Comparison of ENCODE assay signal across 22 mouse cellular contexts in the genomic region with DNA sequence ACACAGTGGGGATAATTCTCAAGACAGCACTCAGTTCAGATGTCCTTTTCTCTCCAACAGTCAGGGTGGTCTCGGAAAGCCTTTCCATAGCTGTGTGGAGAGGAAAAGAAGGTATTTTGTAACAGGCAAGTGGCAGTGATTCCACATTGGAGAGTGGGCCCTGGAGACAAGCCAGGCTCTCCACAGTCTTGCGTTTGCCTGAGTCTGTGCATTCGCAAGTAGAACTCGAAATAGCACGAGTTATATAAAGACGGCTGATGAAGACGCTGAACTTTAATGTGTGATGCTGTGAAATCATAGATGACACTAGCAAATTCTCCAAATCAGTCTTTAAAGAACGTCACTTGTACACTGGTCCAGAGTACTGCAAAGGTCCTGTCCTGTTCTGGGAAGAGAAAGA.
A peak's percentile ranks its signal among the peaks of the same experiment; 100 is the strongest.
DNase-seq lines count a peak whose midpoint lies in the region; ATAC-seq and TF ChIP-seq lines count a peak whose summit lies in the region.
"Had no signal": no experiment of that assay in that cellular context is flagged by ENCODE, and none has a peak within 500 bp of the region (broad histone marks: within the 10 kb centered on the region; RNA-seq: fewer than 3 reads in every experiment).

No protein-coding gene starts in this region.

- no peaks in the 10 kb centered on the region for H3K27me3 ChIP-seq in forebrain, postnatal 0 days (ENCODE audit: insufficient read depth, low read length)
- no peaks in the 10 kb centered on the region for H3K27me3 ChIP-seq in forebrain, embryonic 11.5 days (ENCODE audit: control insufficient read depth, insufficient read depth, low read length)
- H3K27me3 ChIP-seq in embryonic facial prominence, embryonic 15.5 days: no peaks in the 10 kb centered on the region
- no peaks in the 10 kb centered on the region for H3K27me3 ChIP-seq in intestine, embryonic 15.5 days (replicated peaks)
- H3K27me3 ChIP-seq in heart, embryonic 11.5 days (ENCODE audit: control insufficient read depth, insufficient read depth, low read length): no peaks in the 10 kb centered on the region
- H3K27me3 ChIP-seq: lung, embryonic 15.5 days; neural tube, embryonic 12.5 days had no signal

- peak; percentile 71 for ATAC-seq in forebrain, postnatal 0 days
- ATAC-seq in forebrain, embryonic 11.5 days (replicated peaks; ENCODE audit: low FRiP score): no peak
- ATAC-seq in embryonic facial prominence, embryonic 15.5 days (ENCODE audit: insufficient number of reproducible peaks, low FRiP score, low TSS enrichment, low read depth): peak; percentile 43; the same call in 1 of the 2 replicates
- no peak for ATAC-seq in intestine, embryonic 15.5 days
- ATAC-seq in heart, embryonic 11.5 days (replicated peaks; ENCODE audit: insufficient number of reproducible peaks, low FRiP score, low TSS enrichment): no peak
- ATAC-seq: intestine, postnatal 0 days had no signal

- 71% methylated on average over 8 of the region's 8 CpGs for WGBS in forebrain, postnatal 0 days
- 90% methylated on average over 8 of the region's 8 CpGs for WGBS in forebrain, embryonic 11.5 days
- WGBS in embryonic facial prominence, embryonic 15.5 days: 61% methylated on average over 8 of the region's 8 CpGs
- 89% methylated on average over 8 of the region's 8 CpGs for WGBS in intestine, embryonic 15.5 days
- WGBS in heart, embryonic 11.5 days (ENCODE audit: insufficient replicate concordance): 83% methylated on average over 8 of the region's 8 CpGs

- H3K4me3 ChIP-seq in forebrain, postnatal 0 days (ENCODE audit: low read depth, low read length): no peak overlapping the region
- H3K4me3 ChIP-seq in forebrain, embryonic 11.5 days (ENCODE audit: low read depth, low read length): no peak overlapping the region
- no peak overlapping the region for H3K4me3 ChIP-seq in embryonic facial prominence, embryonic 15.5 days (replicated peaks)
- H3K4me3 ChIP-seq in intestine, embryonic 15.5 days (replicated peaks): no peak overlapping the region
- no peak overlapping the region for H3K4me3 ChIP-seq in heart, embryonic 11.5 days (ENCODE audit: low read depth, low read length)
- H3K4me3 ChIP-seq: gastrocnemius, adult 2 months; heart, adult 2 months; lung, embryonic 15.5 days; megakaryocyte, embryonic 14.5 days; neural tube, embryonic 12.5 days had no signal

- intact Hi-C loops in left cerebral cortex, postnatal 10 days (cut with DNase I): loop anchor here (5.0 to 10.0 kb wide), 3 partner anchors 112 to 243 kb away; a partner anchor contains a TSS

- H3K9me3 ChIP-seq in forebrain, postnatal 0 days (ENCODE audit: low read length): no peaks in the 10 kb centered on the region
- H3K9me3 ChIP-seq in forebrain, embryonic 11.5 days (ENCODE audit: control insufficient read depth, low read length): no peaks in the 10 kb centered on the region
- H3K9me3 ChIP-seq in embryonic facial prominence, embryonic 15.5 days (replicated peaks): no peaks in the 10 kb centered on the region
- H3K9me3 ChIP-seq in intestine, embryonic 15.5 days: no peaks in the 10 kb centered on the region
- H3K9me3 ChIP-seq in heart, embryonic 11.5 days (replicated peaks; ENCODE audit: control insufficient read depth, low read length): no peaks in the 10 kb centered on the region
- H3K9me3 ChIP-seq: lung, embryonic 15.5 days; megakaryocyte, embryonic 14.5 days; neural tube, embryonic 12.5 days had no signal

- H3K4me2 ChIP-seq in forebrain, postnatal 0 days (ENCODE audit: low read depth): no peak overlapping the region
- H3K4me2 ChIP-seq in forebrain, embryonic 11.5 days (ENCODE audit: low read depth, low read length, severe bottlenecking): no peak overlapping the region
- H3K4me2 ChIP-seq in embryonic facial prominence, embryonic 15.5 days (replicated peaks): no peak overlapping the region
- H3K4me2 ChIP-seq in intestine, embryonic 15.5 days (replicated peaks): no peak overlapping the region
- H3K4me2 ChIP-seq in heart, embryonic 11.5 days: no peak overlapping the region
- H3K4me2 ChIP-seq: hindbrain, embryonic 14.5 days; liver, embryonic 11.5 days; lung, embryonic 15.5 days; neural tube, embryonic 12.5 days had no signal

- H3K4me1 ChIP-seq in forebrain, postnatal 0 days (ENCODE audit: insufficient read depth): peaks cover 8% of the 10 kb centered on the region; the same call in 1 of the 2 replicates
- H3K4me1 ChIP-seq in forebrain, embryonic 11.5 days (replicated peaks; ENCODE audit: control insufficient read depth, insufficient read depth, low read length): no peaks in the 10 kb centered on the region
- peaks cover 23% of the 10 kb centered on the region for H3K4me1 ChIP-seq in embryonic facial prominence, embryonic 15.5 days
- H3K4me1 ChIP-seq in intestine, embryonic 15.5 days (replicated peaks): no peaks in the 10 kb centered on the region
- no peaks in the 10 kb centered on the region for H3K4me1 ChIP-seq in heart, embryonic 11.5 days (ENCODE audit: control insufficient read depth, insufficient read depth, low read length)
- H3K4me1 ChIP-seq: neural tube, embryonic 12.5 days had no signal

- H3K27ac ChIP-seq in forebrain, postnatal 0 days (ENCODE audit: low read depth, low read length): no peak overlapping the region
- no peak overlapping the region for H3K27ac ChIP-seq in forebrain, embryonic 11.5 days (ENCODE audit: low read depth, low read length)
- no peak overlapping the region for H3K27ac ChIP-seq in embryonic facial prominence, embryonic 15.5 days (replicated peaks)
- H3K27ac ChIP-seq in intestine, embryonic 15.5 days: no peak overlapping the region
- H3K27ac ChIP-seq in heart, embryonic 11.5 days (ENCODE audit: low read depth, low read length): no peak overlapping the region
- H3K27ac ChIP-seq: gastrocnemius, adult 2 months; heart, adult 2 months; hindbrain, embryonic 14.5 days; lung, embryonic 15.5 days; neural tube, embryonic 12.5 days had no signal

- TF ChIP-seq CTCF in forebrain, postnatal 0 days (IDR thresholded peaks at IDR 0.05; ENCODE audit: low read depth): no peak

- no peaks in the 10 kb centered on the region for H3K36me3 ChIP-seq in forebrain, postnatal 0 days (ENCODE audit: insufficient read depth)
- no peaks in the 10 kb centered on the region for H3K36me3 ChIP-seq in forebrain, embryonic 11.5 days (ENCODE audit: control insufficient read depth, insufficient read depth, low read length)
- no peaks in the 10 kb centered on the region for H3K36me3 ChIP-seq in embryonic facial prominence, embryonic 15.5 days
- no peaks in the 10 kb centered on the region for H3K36me3 ChIP-seq in intestine, embryonic 15.5 days
- H3K36me3 ChIP-seq in heart, embryonic 11.5 days (ENCODE audit: control insufficient read depth, insufficient read depth, low read length): no peaks in the 10 kb centered on the region
- H3K36me3 ChIP-seq: lung, embryonic 15.5 days; neural tube, embryonic 12.5 days had no signal

- DNase-seq in forebrain, postnatal 0 days: peak; percentile 69
- no peak for DNase-seq in forebrain, embryonic 11.5 days (ENCODE audit: low spot score)
- DNase-seq in left cerebral cortex, postnatal 10 days (ENCODE audit: extremely low spot score in 1 of 2, low spot score in 2 of 2): peak; percentile 77 to 83
- DNase-seq in right cerebral cortex, postnatal 14 days: peak; percentile 90
- DNase-seq in spleen, postnatal 36 days (ENCODE audit: low spot score in 2 of 2): no peak
- DNase-seq: B cell, adult 2 months; cerebellum, adult 11 months; cerebellum, postnatal 36 days; gastrocnemius, adult 2 months; heart, adult 2 months; heart, postnatal 10 days; kidney, postnatal 10 days; thymus, adult 18-20 months had no signal

- no peak overlapping the region for H3K9ac ChIP-seq in forebrain, postnatal 0 days
- H3K9ac ChIP-seq in forebrain, embryonic 11.5 days (ENCODE audit: low read length): no peak overlapping the region
- no peak overlapping the region for H3K9ac ChIP-seq in embryonic facial prominence, embryonic 15.5 days
- H3K9ac ChIP-seq in intestine, embryonic 15.5 days: no peak overlapping the region
- H3K9ac ChIP-seq in heart, embryonic 11.5 days (ENCODE audit: low read depth, low read length): no peak overlapping the region
- H3K9ac ChIP-seq: hindbrain, embryonic 14.5 days; lung, embryonic 15.5 days; neural tube, embryonic 12.5 days had no signal

Comparison
In these comparisons a context has a peak if more than half of its experiments do, and no peak if none do; other contexts are left out.
1. ATAC-seq: peak in forebrain, postnatal 0 days (single experiment) and embryonic facial prominence, embryonic 15.5 days (single experiment); none in forebrain, embryonic 11.5 days (single experiment), intestine, embryonic 15.5 days (single experiment) and heart, embryonic 11.5 days (single experiment).
2. DNase-seq: peak in forebrain, postnatal 0 days (single experiment), left cerebral cortex, postnatal 10 days (2 of 2) and right cerebral cortex, postnatal 14 days (single experiment); none in forebrain, embryonic 11.5 days (single experiment) and spleen, postnatal 36 days (0 of 2).